Mouse (Mus musculus) heart, embryonic 15.5 days (tissue): ENCODE results near the gene Stk11ip. TPM values are rescaled to one million over a fixed set of nuclear protein-coding genes. Genes with fewer than 3 reads are reported as not detected.

Experiments
- ATAC-seq: fragments of 200-750 bp; cut with Nextera tagmentation; replicated peaks from 2 replicates; pipeline ENCODE4 v1.8.0; 2017; ENCODE audit warnings: low read depth, moderate TSS enrichment; ENCODE audit not compliant: insufficient number of reproducible peaks, insufficient read depth, low FRiP score
- H3K27ac ChIP-seq: fragments of 300-500 bp; sonication (generic); 2 replicates; pipeline ENCODE4 v1.5.1; 2015; ENCODE audit warnings: mild to moderate bottlenecking, inconsistent platforms
- H3K27me3 ChIP-seq: fragments of 300-500 bp; sonication (generic); 2 replicates; pipeline ENCODE4 v1.6.1; 2015; ENCODE audit warnings: inconsistent platforms
- H3K36me3 ChIP-seq: fragments of 300-500 bp; sonication (generic); 2 replicates; pipeline ENCODE4 v1.6.1; 2015; ENCODE audit warnings: mild to moderate bottlenecking, inconsistent platforms
- H3K4me1 ChIP-seq: fragments of 300-500 bp; sonication (generic); replicated peaks from 2 replicates; pipeline ENCODE4 v1.6.1; 2015; ENCODE audit warnings: inconsistent platforms
- H3K4me2 ChIP-seq: fragments of 300-500 bp; sonication (generic); 2 replicates; pipeline ENCODE4 v1.6.1; 2015; ENCODE audit warnings: inconsistent platforms, mild to moderate bottlenecking, moderate library complexity
- H3K4me3 ChIP-seq: fragments of 300-500 bp; sonication (generic); 2 replicates; pipeline ENCODE4 v1.5.1; 2015; ENCODE audit warnings: mild to moderate bottlenecking, inconsistent platforms
- H3K9ac ChIP-seq: fragments of 300-500 bp; sonication (generic); 2 replicates; pipeline ENCODE4 v1.6.1; 2015; ENCODE audit warnings: mild to moderate bottlenecking, inconsistent platforms
- H3K9me3 ChIP-seq: fragments of 300-500 bp; sonication (generic); replicated peaks from 2 replicates; pipeline ENCODE4 v1.6.1; 2016; ENCODE audit warnings: inconsistent platforms
- WGBS: fragments of 180-500 bp; shearing (Covaris S2); methylation state at CpG from one replicate; pipeline ENCODE4 v1.1.7; 2015; ENCODE audit warnings: mixed read lengths; 5-methylcytosine and 5-hydroxymethylcytosine counted together
- polyA plus RNA-seq: library from polyadenylated mRNA; unstranded; fragments of >200 nt; fragmentation: Nextera tagmentation; extraction: Ambion mirVana; gene quantifications from 2 replicates; pipeline ENCODE4 v1.2.1, GENCODE M21; 2015

Stk11ip gene
- polyA plus RNA-seq = 10.4 and 15.8 TPM in 2 replicates

GRCm38 (mm10) chr1:75521321-75522031, at the start of gene Stk11ip:
Gene Stk11ip, plus strand, starts transcription at chr1:75521529.
- under 1% methylated on average over 46 of the region's 46 CpGs for WGBS
- H3K9ac ChIP-seq = peak within 1 kb of the TSS; percentile 42
- peak within 1 kb of the TSS; percentile 98 for H3K27ac ChIP-seq
- H3K36me3 ChIP-seq = peaks cover 11% of the 10 kb centered on the region; the same call in 1 of the 2 replicates
- ATAC-seq = peak; percentile 95
- H3K4me1 ChIP-seq = peaks cover 39% of the 10 kb centered on the region
- H3K27me3 ChIP-seq = no peaks in the 10 kb centered on the region
- H3K4me2 ChIP-seq = peak within 1 kb of the TSS; percentile 68
- H3K9me3 ChIP-seq = no peaks in the 10 kb centered on the region
- peak within 1 kb of the TSS; percentile 62 for H3K4me3 ChIP-seq

- Histone ChIP-seq H3K27ac (no peak overlapping the region), H3K4me3 (no peak overlapping the region), H3K4me2 (no peak overlapping the region), H3K9me3 (no peaks in the 10 kb centered on the region), H3K4me1 (peaks cover 28% of the 10 kb centered on the region), H3K27me3 (peaks cover 71% of the 10 kb centered on the region), H3K36me3 (peaks cover 22% of the 10 kb centered on the region), H3K9ac (no peak overlapping the region)
- 93% methylated on average over 11 of the region's 11 CpGs for WGBS
- ATAC-seq = no peak
Observed at GRCm38 (mm10) chr1:75476441-75476840, 44.9 kb upstream of the Stk11ip start.

GRCm38 (mm10) chr1:75477264-75477965, 43.9 kb upstream of the Stk11ip start:
- 12% methylated on average over 35 of the region's 35 CpGs for WGBS
- Histone ChIP-seq H3K27ac (no peak overlapping the region), H3K9ac (no peak overlapping the region), H3K27me3 (peaks cover 70% of the 10 kb centered on the region), H3K4me1 (peaks cover 28% of the 10 kb centered on the region), H3K9me3 (no peaks in the 10 kb centered on the region), H3K4me3 (peak overlapping the region; percentile 85), H3K4me2 (peak overlapping the region; percentile 91), H3K36me3 (peaks cover 22% of the 10 kb centered on the region)
- no peak for ATAC-seq

GRCm38 (mm10) chr1:75477966-75478290, 43.4 kb upstream of the Stk11ip start:
- Histone ChIP-seq H3K9ac (no peak overlapping the region), H3K36me3 (peaks cover 22% of the 10 kb centered on the region), H3K4me2 (peak overlapping the region; percentile 91), H3K4me1 (peaks cover 30% of the 10 kb centered on the region), H3K27me3 (peaks cover 70% of the 10 kb centered on the region), H3K9me3 (no peaks in the 10 kb centered on the region), H3K4me3 (peak overlapping the region; percentile 85), H3K27ac (no peak overlapping the region)
- WGBS = 48% methylated on average over 3 of the region's 3 CpGs
- no peak for ATAC-seq

GRCm38 (mm10) chr1:75478497-75478896, 42.8 kb upstream of the Stk11ip start:
- under 1% methylated on average over 19 of the region's 25 CpGs for WGBS
- no peak; the same call in 1 of the 2 replicates for ATAC-seq
- no peaks in the 10 kb centered on the region for H3K9me3 ChIP-seq
- peaks cover 70% of the 10 kb centered on the region for H3K27me3 ChIP-seq
- H3K4me1 ChIP-seq = peaks cover 30% of the 10 kb centered on the region
- H3K4me3 ChIP-seq = peak overlapping the region; percentile 85
- H3K36me3 ChIP-seq = peaks cover 22% of the 10 kb centered on the region
- peak overlapping the region; percentile 92 for H3K27ac ChIP-seq
- H3K9ac ChIP-seq = peak overlapping the region; percentile 74
- H3K4me2 ChIP-seq = peak overlapping the region; percentile 91

- peak; percentile 90 for ATAC-seq
- H3K9ac ChIP-seq = peak within 1 kb of the TSS; percentile 74
- H3K27ac ChIP-seq = peak within 1 kb of the TSS; percentile 92
- no peaks in the 10 kb centered on the region for H3K9me3 ChIP-seq
- H3K4me2 ChIP-seq = peak within 1 kb of the TSS; percentile 91
- peaks cover 74% of the 10 kb centered on the region for H3K27me3 ChIP-seq
- H3K36me3 ChIP-seq = peaks cover 20% of the 10 kb centered on the region
- WGBS = under 1% methylated on average over 53 of the region's 76 CpGs
- H3K4me1 ChIP-seq = peaks cover 30% of the 10 kb centered on the region
- H3K4me3 ChIP-seq = peak within 1 kb of the TSS; percentile 85
Observed at GRCm38 (mm10) chr1:75478916-75479634, 42.3 kb upstream of the Stk11ip start, which contains the start of the genes Chpf and Tmem198. Gene Chpf, minus strand, starts transcription at chr1:75479307. Gene Tmem198, plus strand, starts transcription at chr1:75479532.

GRCm38 (mm10) chr1:75479635-75479989, 41.7 kb upstream of the Stk11ip start:
- peak overlapping the region; percentile 91 for H3K4me2 ChIP-seq
- peak overlapping the region; percentile 92; the same call in 1 of the 2 replicates for H3K27ac ChIP-seq
- peaks cover 76% of the 10 kb centered on the region for H3K27me3 ChIP-seq
- no peak for ATAC-seq
- H3K4me1 ChIP-seq = peaks cover 30% of the 10 kb centered on the region
- H3K9me3 ChIP-seq = no peaks in the 10 kb centered on the region
- H3K4me3 ChIP-seq = peak overlapping the region; percentile 85
- no peak overlapping the region for H3K9ac ChIP-seq
- H3K36me3 ChIP-seq = peaks cover 17% of the 10 kb centered on the region
- WGBS = 2% methylated on average over 21 of the region's 24 CpGs

- 24% methylated on average over 13 of the region's 13 CpGs for WGBS
Observed at GRCm38 (mm10) chr1:75480036-75480435, 41.3 kb upstream of the Stk11ip start.

GRCm38 (mm10) chr1:75480735-75481134, 40.6 kb upstream of the Stk11ip start:
- H3K36me3 ChIP-seq = peaks cover 14% of the 10 kb centered on the region
- peaks cover 30% of the 10 kb centered on the region for H3K4me1 ChIP-seq
- H3K27me3 ChIP-seq = peaks cover 76% of the 10 kb centered on the region
- no peak overlapping the region for H3K27ac ChIP-seq
- WGBS = 82% methylated on average over 7 of the region's 7 CpGs
- H3K9me3 ChIP-seq = no peaks in the 10 kb centered on the region
- no peak for ATAC-seq
- no peak overlapping the region for H3K9ac ChIP-seq
- H3K4me3 ChIP-seq = no peak overlapping the region
- H3K4me2 ChIP-seq = no peak overlapping the region

More at GRCm38 (mm10) chr1:75480036-75480435, 41.3 kb upstream of the Stk11ip start:
- ATAC-seq = no peak
- Histone ChIP-seq H3K9ac (no peak overlapping the region), H3K36me3 (peaks cover 14% of the 10 kb centered on the region), H3K27ac (no peak overlapping the region), H3K27me3 (peaks cover 76% of the 10 kb centered on the region), H3K4me3 (peak overlapping the region; percentile 85), H3K4me2 (peak overlapping the region; percentile 91), H3K9me3 (no peaks in the 10 kb centered on the region), H3K4me1 (peaks cover 30% of the 10 kb centered on the region)

- no peak overlapping the region for H3K4me3 ChIP-seq
- peaks cover 54% of the 10 kb centered on the region for H3K36me3 ChIP-seq
Observed at GRCm38 (mm10) chr1:75486561-75486960, 34.8 kb upstream of the Stk11ip start.

GRCm38 (mm10) chr1:75487040-75487404, 34.3 kb upstream of the Stk11ip start:
- WGBS = 21% methylated on average over 13 of the region's 13 CpGs
- H3K4me2 ChIP-seq = peak overlapping the region; percentile 75
- no peaks in the 10 kb centered on the region for H3K9me3 ChIP-seq
- peaks cover 59% of the 10 kb centered on the region for H3K36me3 ChIP-seq
- H3K27ac ChIP-seq = no peak overlapping the region
- H3K27me3 ChIP-seq = peaks cover 72% of the 10 kb centered on the region
- H3K4me1 ChIP-seq = peaks cover 24% of the 10 kb centered on the region
- H3K4me3 ChIP-seq = peak overlapping the region; percentile 46
- no peak for ATAC-seq
- no peak overlapping the region for H3K9ac ChIP-seq

More at GRCm38 (mm10) chr1:75486561-75486960, 34.8 kb upstream of the Stk11ip start:
- H3K27me3 ChIP-seq = peaks cover 74% of the 10 kb centered on the region
- peak overlapping the region; percentile 75; the same call in 1 of the 2 replicates for H3K4me2 ChIP-seq
- 35% methylated on average over 24 of the region's 24 CpGs for WGBS
- no peak for ATAC-seq
- H3K9me3 ChIP-seq = no peaks in the 10 kb centered on the region
- peaks cover 24% of the 10 kb centered on the region for H3K4me1 ChIP-seq
- H3K27ac ChIP-seq = no peak overlapping the region
- no peak overlapping the region for H3K9ac ChIP-seq
